Mouse (Mus musculus) erythroid progenitor cell, adult 5-6 weeks (primary cell): ENCODE data around the gene Dcun1d1. TPM values are rescaled to one million over a fixed set of nuclear protein-coding genes. Genes with fewer than 3 reads are reported as not detected.

Experiments used
- total RNA-seq, 2 experiments: library from RNA; stranded (forward) in 1 of 2; stranded (reverse) in 1 of 2; fragments of 150-400 nt in 1 of 2; fragments of 186-747, 209-891 nt in 1 of 2; gene quantifications; 2 replicates each; pipeline versions ENCODE4 v1.2.3 to v1.2.4; 2015 to 2017; ENCODE audit warnings: low replicate concordance in 2 of 2

Gene Dcun1d1
- total RNA-seq, 2 experiments from 2014 or later = 132 to 152 TPM

Other genes starting within 250 kb of the Dcun1d1 start
- 88.4 and 100 TPM in 2 replicates for gene Atp11b, start 183.3 kb downstream of the Dcun1d1 start, total RNA-seq (2015; ENCODE audit: low replicate concordance)
- 72.0 and 103 TPM in 2 replicates for gene Atp11b, start 183.3 kb downstream of the Dcun1d1 start, total RNA-seq (2017; ENCODE audit: low replicate concordance)
- 1.1 and 2.1 TPM in 2 replicates for gene Mccc1, start 63.2 kb upstream of the Dcun1d1 start, total RNA-seq (2015; ENCODE audit: low replicate concordance)
- gene Mccc1, start 63.2 kb upstream of the Dcun1d1 start, total RNA-seq (2017; ENCODE audit: low replicate concordance) = 2.1 and 6.3 TPM in 2 replicates
- not detected in 2 replicates for gene Ccdc144b, start 116.1 kb upstream of the Dcun1d1 start, total RNA-seq (2015; ENCODE audit: low replicate concordance)
- not detected in 2 replicates for gene Ccdc144b, start 116.1 kb upstream of the Dcun1d1 start, total RNA-seq (2017; ENCODE audit: low replicate concordance)
- gene Acad9, start 128.5 kb upstream of the Dcun1d1 start, total RNA-seq (2015; ENCODE audit: low replicate concordance) = 15.1 and 16.2 TPM in 2 replicates
- 4.5 and 22.6 TPM in 2 replicates for gene Acad9, start 128.5 kb upstream of the Dcun1d1 start, total RNA-seq (2017; ENCODE audit: low replicate concordance)
- 0.84 and 1.8 TPM in 2 replicates for gene D3Ertd254e, start 213.6 kb upstream of the Dcun1d1 start, total RNA-seq (2015; ENCODE audit: low replicate concordance)
- gene D3Ertd254e, start 213.6 kb upstream of the Dcun1d1 start, total RNA-seq (2017; ENCODE audit: low replicate concordance) = 0.64 and 0.68 TPM in 2 replicates